Mouse (Mus musculus): Measurements from ENCODE around the gene Tacc2. TPM values are rescaled to one million over a fixed set of nuclear protein-coding genes. Genes with fewer than 3 reads are reported as not detected.

The Tacc2 gene
- polyA plus RNA-seq, 1 experiment from 2014 or later: 69.4 TPM

DNA sequence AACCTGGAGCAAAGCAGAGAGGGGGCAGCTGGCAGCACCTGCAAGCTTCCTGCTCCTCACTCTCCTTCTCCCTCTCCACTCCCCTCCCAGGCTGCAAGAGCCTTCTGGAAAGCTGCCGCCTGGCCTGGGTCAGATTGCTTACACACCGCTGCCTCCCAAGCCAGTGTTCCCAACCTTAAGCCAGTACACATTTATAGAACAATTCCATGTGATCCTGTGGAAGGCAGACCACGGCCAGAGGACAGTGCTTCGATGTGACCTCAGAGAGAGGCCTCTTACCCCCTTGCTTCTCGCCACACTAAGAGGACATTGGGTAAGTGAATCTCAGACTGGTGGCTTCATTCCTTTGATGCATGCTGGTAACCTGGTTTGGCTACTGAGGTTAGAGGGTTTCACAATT is 24.5 kb upstream of the Tacc2 start:
- 57% methylated on average over 5 of the region's 5 CpGs for WGBS
- H3K4me1 ChIP-seq: peaks cover 5% of the 10 kb centered on the region; the same call in 1 of the 2 replicates
- no peak overlapping the region for H3K9ac ChIP-seq
- H3K9me3 ChIP-seq (replicated peaks): no peaks in the 10 kb centered on the region
- H3K4me2 ChIP-seq (replicated peaks): no peak overlapping the region
- no peak overlapping the region for H3K4me3 ChIP-seq
- no peaks in the 10 kb centered on the region for H3K36me3 ChIP-seq
- no peaks in the 10 kb centered on the region for H3K27me3 ChIP-seq
- no peak overlapping the region for H3K27ac ChIP-seq
- ATAC-seq (ENCODE audit: low FRiP score): no peak

DNA sequence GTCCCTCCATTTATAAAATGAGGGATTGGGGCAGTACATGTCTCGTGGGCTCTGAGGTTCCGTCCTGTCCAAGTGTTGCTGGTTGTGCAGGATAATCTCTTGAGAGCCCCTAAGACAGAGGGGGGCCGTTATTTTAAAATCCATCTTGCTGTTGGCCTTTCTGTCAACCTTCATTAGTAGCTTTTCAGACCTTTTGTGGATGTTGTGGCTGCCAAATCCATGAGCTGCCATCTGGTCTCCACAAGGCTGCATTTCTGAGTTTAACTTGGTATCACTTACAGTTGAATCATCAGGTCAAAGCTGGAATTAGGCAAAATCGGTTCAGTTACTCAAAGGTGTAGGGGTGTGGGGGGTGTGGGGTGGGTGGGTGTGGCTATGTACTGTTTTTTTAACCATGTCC is 23.9 kb upstream of the Tacc2 start:
- 67% methylated on average over 4 of the region's 4 CpGs for WGBS
- Histone ChIP-seq H3K27ac (no peak overlapping the region), H3K36me3 (no peaks in the 10 kb centered on the region), H3K9me3 (replicated peaks) (no peaks in the 10 kb centered on the region), H3K4me3 (no peak overlapping the region), H3K4me2 (replicated peaks) (no peak overlapping the region), H3K27me3 (no peaks in the 10 kb centered on the region), H3K4me1 (peaks cover 5% of the 10 kb centered on the region; the same call in 1 of the 2 replicates), H3K9ac (no peak overlapping the region)
- ATAC-seq (ENCODE audit: low FRiP score): no peak

DNA sequence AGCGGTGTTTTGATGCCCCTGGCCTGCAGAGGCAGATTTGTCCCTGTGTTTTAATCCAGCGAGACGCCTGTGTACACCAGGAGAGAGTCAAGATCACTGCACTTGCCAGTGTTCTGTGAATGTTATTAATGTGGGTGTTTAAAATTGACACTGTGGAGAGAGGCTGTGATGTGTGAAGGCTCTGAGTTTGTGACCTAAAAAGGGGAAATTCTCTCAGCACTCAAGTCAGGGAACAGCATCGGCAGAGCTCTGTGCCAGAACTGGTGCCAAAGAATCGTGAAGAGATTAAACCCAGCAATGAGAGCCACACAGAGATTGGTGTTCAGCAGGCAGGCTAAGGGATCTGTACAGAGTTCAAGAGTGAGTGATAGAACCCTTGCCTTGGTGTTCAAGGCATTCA is 21.6 kb upstream of the Tacc2 start:
- H3K4me1 ChIP-seq: peaks cover 5% of the 10 kb centered on the region; the same call in 1 of the 2 replicates
- WGBS: 66% methylated on average over 5 of the region's 5 CpGs
- no peaks in the 10 kb centered on the region for H3K36me3 ChIP-seq
- no peaks in the 10 kb centered on the region for H3K27me3 ChIP-seq
- no peak overlapping the region for H3K9ac ChIP-seq
- no peak for ATAC-seq (ENCODE audit: low FRiP score)
- no peak overlapping the region for H3K4me2 ChIP-seq (replicated peaks)
- no peak overlapping the region for H3K4me3 ChIP-seq
- no peaks in the 10 kb centered on the region for H3K9me3 ChIP-seq (replicated peaks)
- no peak overlapping the region for H3K27ac ChIP-seq

DNA sequence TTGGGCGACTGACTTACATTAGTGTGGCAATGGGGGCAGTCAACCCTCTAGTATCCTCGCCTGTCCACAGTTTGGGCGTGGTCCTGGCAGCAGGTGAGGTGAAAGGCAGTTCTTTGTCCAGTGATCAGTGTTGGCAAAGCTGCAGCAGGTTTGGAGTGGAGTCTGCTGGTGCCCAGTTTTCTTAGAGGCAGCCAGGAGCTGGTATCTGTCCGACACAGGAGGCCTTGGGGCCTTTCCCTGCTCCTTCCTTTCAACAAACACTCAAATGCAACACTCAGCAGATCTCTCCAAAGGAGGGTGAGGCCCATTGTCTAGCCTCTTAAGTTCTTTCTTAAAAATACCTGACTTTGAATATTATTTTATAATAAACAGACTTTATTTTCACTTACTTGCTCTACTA is 18.6 kb upstream of the Tacc2 start:
- H3K4me3 ChIP-seq: no peak overlapping the region
- H3K9me3 ChIP-seq (replicated peaks): no peaks in the 10 kb centered on the region
- H3K36me3 ChIP-seq: no peaks in the 10 kb centered on the region
- ATAC-seq (ENCODE audit: low FRiP score): no peak
- H3K9ac ChIP-seq: no peak overlapping the region
- peaks cover 5% of the 10 kb centered on the region; the same call in 1 of the 2 replicates for H3K4me1 ChIP-seq
- WGBS: 83% methylated on average over 4 of the region's 4 CpGs
- no peak overlapping the region for H3K4me2 ChIP-seq (replicated peaks)
- H3K27me3 ChIP-seq: no peaks in the 10 kb centered on the region
- no peak overlapping the region for H3K27ac ChIP-seq

DNA sequence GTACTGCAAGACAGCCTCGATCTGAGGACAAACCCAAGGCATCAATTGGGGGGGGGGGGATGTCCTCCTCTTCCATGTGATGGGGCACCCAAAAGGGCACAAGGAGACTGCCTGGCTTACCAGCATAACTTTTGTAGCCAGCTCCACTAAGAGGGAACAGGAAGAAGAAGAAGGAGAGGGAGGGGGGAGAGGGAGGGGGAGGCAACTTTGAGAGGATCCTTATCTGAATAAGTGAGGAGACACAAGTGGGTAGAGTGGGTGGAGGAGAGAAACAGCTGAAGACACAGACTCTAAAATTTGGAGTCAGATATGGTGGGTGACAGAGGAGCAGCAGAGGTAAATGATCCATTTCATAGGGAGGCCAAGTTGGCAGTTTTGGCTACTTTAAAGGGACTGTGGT is 16.3 kb upstream of the Tacc2 start:
- 87% methylated on average over 1 of the region's 1 CpGs for WGBS
- Histone ChIP-seq H3K36me3 (no peaks in the 10 kb centered on the region), H3K4me2 (replicated peaks) (no peak overlapping the region), H3K4me3 (no peak overlapping the region), H3K4me1 (no peaks in the 10 kb centered on the region), H3K9me3 (replicated peaks) (no peaks in the 10 kb centered on the region), H3K27me3 (no peaks in the 10 kb centered on the region), H3K9ac (no peak overlapping the region), H3K27ac (no peak overlapping the region)
- ATAC-seq (ENCODE audit: low FRiP score): no peak

DNA sequence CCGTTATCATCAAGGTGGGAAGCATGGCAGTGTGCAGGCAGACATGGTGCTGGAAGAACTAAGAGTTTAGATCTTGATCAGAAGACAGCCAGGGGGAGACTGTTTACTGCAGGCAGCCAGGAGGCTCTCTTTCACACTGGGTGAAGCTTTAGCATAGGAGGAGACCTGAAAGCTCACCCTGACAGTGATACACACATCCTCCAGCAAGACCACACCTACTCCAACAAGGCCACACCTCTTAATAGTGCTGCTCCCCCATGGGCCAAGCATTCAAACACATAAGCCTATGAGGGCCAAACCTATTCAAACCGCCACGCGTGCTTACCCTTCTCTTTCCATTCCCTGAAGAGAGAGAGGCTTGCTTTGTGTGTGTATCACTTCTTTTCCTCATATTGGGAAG is 14.0 kb upstream of the Tacc2 start:
- Histone ChIP-seq H3K9me3 (replicated peaks) (no peaks in the 10 kb centered on the region), H3K4me3 (no peak overlapping the region), H3K4me2 (replicated peaks) (no peak overlapping the region), H3K27me3 (no peaks in the 10 kb centered on the region), H3K27ac (no peak overlapping the region), H3K4me1 (no peaks in the 10 kb centered on the region), H3K36me3 (no peaks in the 10 kb centered on the region), H3K9ac (no peak overlapping the region)
- no peak for ATAC-seq (ENCODE audit: low FRiP score)
- WGBS: 95% methylated on average over 4 of the region's 4 CpGs

DNA sequence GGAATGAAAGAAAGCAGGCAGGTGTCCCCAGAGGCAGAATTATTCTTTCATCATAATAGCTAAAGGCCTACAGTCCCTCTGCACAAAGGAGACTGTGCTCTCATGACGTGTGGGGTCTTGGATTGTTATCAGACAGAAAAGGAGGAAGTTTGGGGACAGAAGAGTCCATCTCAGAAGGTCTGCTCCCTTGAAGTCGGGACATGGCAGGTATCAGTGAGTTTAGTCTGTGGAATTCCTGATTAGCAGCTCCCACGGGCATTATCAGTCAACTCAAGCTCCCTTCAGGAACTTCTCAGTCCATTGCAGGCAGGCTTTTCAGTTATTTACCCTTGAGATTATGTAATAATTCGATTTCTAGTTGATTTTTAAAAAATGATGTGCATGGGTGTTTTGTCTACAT is 13.4 kb upstream of the Tacc2 start:
- H3K4me1 ChIP-seq: no peaks in the 10 kb centered on the region
- H3K27ac ChIP-seq: no peak overlapping the region
- H3K27me3 ChIP-seq: no peaks in the 10 kb centered on the region
- H3K9ac ChIP-seq: no peak overlapping the region
- no peak overlapping the region for H3K4me3 ChIP-seq
- 70% methylated on average over 4 of the region's 4 CpGs for WGBS
- no peaks in the 10 kb centered on the region for H3K36me3 ChIP-seq
- H3K9me3 ChIP-seq (replicated peaks): no peaks in the 10 kb centered on the region
- no peak for ATAC-seq (ENCODE audit: low FRiP score)
- no peak overlapping the region for H3K4me2 ChIP-seq (replicated peaks)

DNA sequence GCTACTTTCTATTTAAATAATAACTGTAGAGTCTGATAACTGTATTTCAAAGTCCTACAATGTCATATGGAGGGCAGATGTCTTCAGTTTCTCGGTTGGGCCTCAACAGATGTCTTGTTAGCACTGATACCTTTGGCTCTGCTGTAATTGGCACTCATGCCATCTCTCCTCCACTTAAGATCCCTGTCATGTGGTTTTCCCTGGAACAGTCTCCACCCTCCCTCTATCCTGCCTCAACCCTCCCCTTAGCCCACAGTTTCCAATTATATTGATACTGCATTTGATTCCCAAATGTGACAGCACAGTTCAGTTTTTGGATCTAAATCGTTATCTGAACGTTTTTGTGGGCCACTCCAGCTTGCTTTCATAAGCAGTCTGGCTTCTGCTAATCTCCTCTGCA is 12.6 kb upstream of the Tacc2 start:
- 70% methylated on average over 3 of the region's 3 CpGs for whole genome bisulfite sequencing

DNA sequence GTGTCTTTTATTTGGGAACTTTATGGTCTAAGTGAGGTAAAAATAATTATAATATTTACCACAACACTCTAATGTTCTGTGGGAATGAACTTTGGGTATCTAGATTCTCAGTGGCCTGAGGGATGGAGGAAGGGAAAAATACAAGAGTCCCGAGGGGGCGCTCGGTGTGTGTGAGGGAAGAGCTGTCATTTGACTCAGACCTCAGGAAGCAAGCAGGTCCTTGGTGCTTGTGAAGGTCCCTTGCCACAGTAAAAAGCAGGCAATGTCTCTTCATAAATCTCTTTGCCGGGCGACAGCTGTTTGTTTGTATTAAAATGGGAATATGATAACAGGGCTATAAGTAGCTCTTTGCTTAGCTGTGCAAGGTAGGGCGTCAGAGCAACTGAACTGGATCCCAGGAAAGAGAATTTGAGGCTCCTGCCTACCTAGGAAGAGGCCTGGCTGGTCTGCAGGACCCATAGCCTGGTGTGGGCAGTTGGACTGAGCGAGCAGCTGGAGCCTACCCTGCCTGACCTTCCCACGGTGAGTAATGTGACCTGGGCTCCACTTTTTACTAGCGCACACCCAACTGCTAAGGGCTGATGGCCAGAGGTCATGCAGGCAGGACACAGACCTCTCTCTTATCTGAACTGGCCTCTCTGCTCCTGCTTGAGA is 8.3 kb upstream of the Tacc2 start:
- Histone ChIP-seq H3K4me2 (replicated peaks) (no peak overlapping the region), H3K27me3 (no peaks in the 10 kb centered on the region), H3K4me3 (no peak overlapping the region), H3K9me3 (replicated peaks) (no peaks in the 10 kb centered on the region), H3K27ac (no peak overlapping the region), H3K4me1 (peaks cover 7% of the 10 kb centered on the region; the same call in 1 of the 2 replicates), H3K9ac (no peak overlapping the region), H3K36me3 (no peaks in the 10 kb centered on the region)
- no peak for ATAC-seq (ENCODE audit: low FRiP score)
- 75% methylated on average over 9 of the region's 9 CpGs for WGBS

More for the DNA sequence above, 12.6 kb upstream of the Tacc2 start:
- H3K4me1 ChIP-seq: no peaks in the 10 kb centered on the region
- H3K27me3 ChIP-seq: no peaks in the 10 kb centered on the region
- H3K36me3 ChIP-seq: no peaks in the 10 kb centered on the region
- H3K4me2 ChIP-seq (replicated peaks): no peak overlapping the region
- no peak overlapping the region for H3K9ac ChIP-seq
- H3K27ac ChIP-seq: no peak overlapping the region
- H3K4me3 ChIP-seq: no peak overlapping the region
- no peaks in the 10 kb centered on the region for H3K9me3 ChIP-seq (replicated peaks)
- ATAC-seq (ENCODE audit: low FRiP score): no peak

DNA sequence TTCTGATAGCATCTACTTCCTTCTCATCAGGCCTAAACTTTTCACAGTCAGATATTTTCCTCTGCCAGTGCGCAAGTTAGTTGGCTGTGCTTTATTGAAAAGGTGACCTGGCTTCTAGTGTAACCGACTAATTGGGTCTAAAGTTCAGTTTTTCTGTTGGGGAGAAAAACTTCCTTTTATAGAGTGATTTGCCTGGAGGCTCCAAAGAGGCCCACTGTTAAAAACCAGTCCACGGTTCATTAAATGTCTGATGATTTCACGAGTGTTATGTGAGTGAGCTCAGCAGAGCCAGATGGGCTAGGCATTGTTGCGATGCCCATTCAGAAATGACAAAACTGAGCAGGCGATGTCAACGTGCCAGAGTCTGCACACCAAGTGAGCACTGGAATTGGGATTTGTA is 6.8 kb upstream of the Tacc2 start:
- Histone ChIP-seq H3K27me3 (no peaks in the 10 kb centered on the region), H3K27ac (no peak overlapping the region)
- WGBS: 52% methylated on average over 7 of the region's 7 CpGs

DNA sequence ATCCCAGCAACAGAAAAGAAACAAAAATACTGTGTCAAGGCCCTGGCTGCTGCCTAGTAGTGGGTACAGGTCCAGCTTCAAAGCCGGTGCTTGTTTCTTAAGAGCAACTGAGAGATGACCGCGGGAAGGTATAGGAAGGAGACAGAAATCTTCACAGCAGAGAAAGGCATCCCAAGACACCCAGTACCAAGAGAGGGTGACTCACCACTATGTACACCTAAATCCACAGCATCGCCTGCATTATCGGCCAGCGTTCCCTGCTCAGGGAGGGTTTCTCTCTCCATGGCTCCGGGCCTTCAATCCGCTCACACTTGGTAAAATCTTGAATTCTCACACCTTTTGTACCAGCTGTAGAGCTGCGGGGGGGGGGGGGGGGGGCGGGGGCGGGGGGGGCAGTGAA is 4.4 kb upstream of the Tacc2 start, which contains the start of gene Nsmce4a:
TSS of gene Nsmce4a (minus strand) at position 298 of the 400 bp plus-strand sequence.
- no peaks in the 10 kb centered on the region for H3K27me3 ChIP-seq
- H3K4me1 ChIP-seq: peaks cover 15% of the 10 kb centered on the region; the same call in 1 of the 2 replicates
- ATAC-seq (ENCODE audit: low FRiP score): no peak
- H3K4me2 ChIP-seq (replicated peaks): no peak within 1 kb of the TSS
- 77% methylated on average over 11 of the region's 11 CpGs for WGBS
- H3K4me3 ChIP-seq: no peak within 1 kb of the TSS
- H3K9me3 ChIP-seq (replicated peaks): no peaks in the 10 kb centered on the region
- H3K36me3 ChIP-seq: no peaks in the 10 kb centered on the region
- no peak within 1 kb of the TSS for H3K27ac ChIP-seq
- no peak within 1 kb of the TSS for H3K9ac ChIP-seq

More for the DNA sequence above, 6.8 kb upstream of the Tacc2 start:
- no peak overlapping the region for H3K4me3 ChIP-seq
- ATAC-seq (ENCODE audit: low FRiP score): no peak
- H3K4me1 ChIP-seq: peaks cover 13% of the 10 kb centered on the region; the same call in 1 of the 2 replicates
- no peaks in the 10 kb centered on the region for H3K36me3 ChIP-seq
- no peak overlapping the region for H3K4me2 ChIP-seq (replicated peaks)
- H3K9me3 ChIP-seq (replicated peaks): no peaks in the 10 kb centered on the region
- H3K9ac ChIP-seq: no peak overlapping the region

DNA sequence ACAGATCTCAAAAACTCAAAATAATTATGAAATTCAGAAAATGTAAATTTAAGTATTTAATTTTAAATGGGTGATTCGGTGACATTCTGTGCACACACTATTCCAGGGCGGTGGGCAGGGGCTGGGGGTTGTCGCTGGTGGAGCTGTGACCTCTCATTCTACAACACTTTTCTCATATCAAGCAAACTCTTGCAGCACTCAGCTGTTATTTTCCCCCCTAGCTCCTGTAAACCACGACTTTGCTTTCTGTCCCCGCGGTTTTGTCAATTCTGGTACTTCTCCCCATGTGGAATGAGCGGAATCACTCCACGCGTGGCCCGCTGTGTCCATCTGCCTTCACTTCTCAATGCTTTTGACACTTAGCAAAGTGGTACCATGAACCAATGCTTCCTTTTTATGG is 3.5 kb upstream of the Tacc2 start:
- Histone ChIP-seq H3K9ac (no peak overlapping the region), H3K4me3 (no peak overlapping the region), H3K27me3 (no peaks in the 10 kb centered on the region), H3K9me3 (replicated peaks) (no peaks in the 10 kb centered on the region), H3K4me1 (peaks cover 15% of the 10 kb centered on the region; the same call in 1 of the 2 replicates), H3K4me2 (replicated peaks) (no peak overlapping the region), H3K36me3 (no peaks in the 10 kb centered on the region), H3K27ac (no peak overlapping the region)
- no peak for ATAC-seq (ENCODE audit: low FRiP score)
- 93% methylated on average over 10 of the region's 10 CpGs for WGBS

Data from hindbrain, embryonic 12.5 days (tissue).